Mouse (Mus musculus): ENCODE data around the gene Topaz1.

Gene Topaz1

DNA sequence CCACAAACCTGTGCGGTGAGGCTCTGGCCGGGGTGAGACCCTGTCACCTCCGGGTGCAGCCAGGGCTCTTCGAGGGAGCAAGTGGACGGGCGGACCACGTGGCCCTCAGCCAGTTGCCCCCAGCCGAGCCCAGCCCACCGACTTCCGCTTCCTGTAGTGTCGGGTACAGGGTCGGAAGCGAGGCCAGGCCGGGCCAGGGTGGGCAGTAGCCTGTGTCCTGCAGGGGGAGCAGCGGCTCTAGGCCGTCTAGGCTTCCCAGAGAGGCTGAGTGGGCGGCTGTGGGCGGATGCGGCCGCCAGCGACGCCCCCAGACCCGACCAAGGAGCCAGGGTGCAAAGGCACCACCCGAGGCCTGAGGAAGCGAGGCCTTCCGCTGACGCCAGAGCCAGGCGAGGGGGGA is at the start of gene Topaz1:
Topaz1 (plus strand) TSS at position 287 of the 400 bp plus-strand sequence.
- no peak for DNase-seq (ENCODE audit: low spot score)

DNA sequence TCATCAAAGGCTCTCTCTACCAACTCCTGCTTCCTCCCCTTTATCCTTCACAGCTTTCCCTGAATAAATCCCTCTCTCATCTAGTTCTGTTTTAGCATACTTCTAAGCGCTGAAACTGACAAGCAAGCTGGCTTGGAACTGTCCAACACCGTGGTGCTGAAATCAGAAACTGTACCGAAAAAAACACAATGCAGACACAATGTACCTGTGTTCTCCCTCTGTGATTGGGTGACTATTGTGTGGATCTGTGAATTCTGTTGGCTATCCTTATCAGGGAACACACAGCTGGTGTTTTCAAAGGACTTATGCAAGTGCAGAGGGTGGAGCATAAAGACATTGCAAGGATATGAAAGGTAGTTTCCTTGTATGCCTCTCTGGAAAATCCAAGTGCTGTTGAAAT is 45.3 kb upstream of the Topaz1 start:
- DNase-seq (ENCODE audit: low spot score), result peak; percentile 8

DNA sequence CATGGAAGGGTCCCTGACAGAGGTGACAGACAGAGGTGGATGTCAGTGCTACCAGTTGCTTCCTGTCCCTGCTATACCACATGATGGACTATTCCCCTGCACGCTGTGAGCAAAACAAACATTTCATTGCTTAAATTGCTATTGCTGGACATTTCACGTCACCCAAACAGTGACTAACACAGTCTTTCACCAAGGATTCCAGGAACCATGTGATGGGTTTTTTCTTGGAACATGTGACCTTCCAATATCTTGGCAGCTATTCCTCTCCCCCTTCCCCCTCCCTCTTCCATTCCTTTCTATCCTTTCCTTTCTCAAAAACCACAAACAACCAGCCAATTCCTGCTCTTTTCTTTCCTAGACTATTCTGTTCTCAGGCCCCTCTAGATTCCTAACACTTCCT is 33.3 kb upstream of the Topaz1 start:
- DNase-seq (ENCODE audit: low spot score), result no peak

DNA sequence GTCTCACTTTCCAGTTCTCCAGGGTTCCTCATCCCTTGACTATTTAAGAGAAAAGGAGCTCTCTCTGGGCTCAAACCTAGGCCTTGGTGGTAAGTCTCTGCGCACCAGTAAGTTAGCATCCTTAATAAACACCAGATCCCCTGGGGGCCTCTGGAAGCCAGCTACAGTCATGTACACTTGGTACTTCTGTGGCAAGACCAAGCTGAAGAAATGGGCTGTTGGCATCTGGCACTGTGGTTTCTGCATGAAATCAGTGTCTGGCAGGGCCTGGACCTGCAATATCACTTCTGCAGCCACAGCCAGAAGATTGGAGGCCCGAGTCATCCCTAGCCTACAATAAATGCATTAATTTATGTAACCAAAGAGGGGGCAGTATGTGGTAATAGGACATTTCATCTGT is 32.1 kb upstream of the Topaz1 start:
- no peak for DNase-seq (ENCODE audit: low spot score)

DNA sequence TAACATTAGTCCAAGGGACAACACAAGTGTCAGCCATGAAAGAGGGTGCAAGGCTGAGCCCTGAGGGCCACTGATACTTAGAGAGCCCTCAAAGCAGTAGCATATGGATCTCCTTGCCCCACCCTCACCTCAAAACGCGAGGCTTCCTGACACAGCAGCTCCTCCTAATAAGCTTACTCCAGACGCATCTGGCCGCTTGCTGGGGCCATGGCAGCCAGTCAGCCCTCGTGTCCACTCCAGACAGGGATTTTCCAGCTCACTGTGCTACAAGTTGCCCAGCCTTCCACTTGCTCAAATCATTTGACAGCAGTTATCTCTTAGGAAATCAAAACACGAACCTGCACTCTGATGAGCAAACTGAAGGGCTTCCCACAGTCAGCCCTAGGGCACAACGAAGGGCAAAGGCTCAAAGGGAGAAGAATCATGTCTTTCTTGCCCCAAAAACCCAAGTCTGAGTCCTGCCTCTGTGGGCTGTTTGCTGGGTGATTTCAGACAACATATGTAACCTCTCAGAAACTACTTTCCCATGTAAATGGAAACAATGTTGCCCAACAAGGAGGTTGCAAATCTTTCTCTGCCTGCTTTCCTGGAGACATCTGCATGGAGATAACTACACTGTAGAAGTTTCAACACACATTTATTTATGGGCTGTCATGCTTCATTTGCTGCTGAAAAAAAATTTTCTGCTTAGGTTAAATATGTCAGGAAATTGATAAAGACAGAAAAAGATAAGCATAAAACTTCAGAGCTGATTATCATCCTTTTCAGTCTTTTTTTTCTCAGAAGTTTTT is 30.8 kb upstream of the Topaz1 start:
- no peak for DNase-seq (ENCODE audit: low spot score)

DNA sequence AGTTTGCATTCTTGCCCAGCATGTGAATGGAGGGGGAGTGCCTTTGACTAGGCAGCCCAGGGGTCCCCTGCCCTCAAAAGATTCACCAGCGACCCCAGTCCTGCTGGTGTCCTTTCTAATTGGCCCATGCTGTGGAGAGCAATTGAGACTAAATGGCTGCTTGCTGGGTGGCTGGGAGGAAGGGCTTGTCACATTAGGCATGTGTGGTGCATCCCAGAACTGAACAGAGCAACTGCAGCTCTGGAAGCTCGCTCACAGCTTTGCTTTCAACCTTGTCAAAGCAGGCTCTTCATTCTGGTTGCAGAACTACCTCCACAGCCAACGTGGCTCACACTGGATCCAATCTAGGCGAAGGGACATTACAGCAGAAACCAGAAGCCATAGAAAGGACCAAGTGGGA is 24.9 kb upstream of the Topaz1 start:
- no peak for DNase-seq (ENCODE audit: low spot score)

DNA sequence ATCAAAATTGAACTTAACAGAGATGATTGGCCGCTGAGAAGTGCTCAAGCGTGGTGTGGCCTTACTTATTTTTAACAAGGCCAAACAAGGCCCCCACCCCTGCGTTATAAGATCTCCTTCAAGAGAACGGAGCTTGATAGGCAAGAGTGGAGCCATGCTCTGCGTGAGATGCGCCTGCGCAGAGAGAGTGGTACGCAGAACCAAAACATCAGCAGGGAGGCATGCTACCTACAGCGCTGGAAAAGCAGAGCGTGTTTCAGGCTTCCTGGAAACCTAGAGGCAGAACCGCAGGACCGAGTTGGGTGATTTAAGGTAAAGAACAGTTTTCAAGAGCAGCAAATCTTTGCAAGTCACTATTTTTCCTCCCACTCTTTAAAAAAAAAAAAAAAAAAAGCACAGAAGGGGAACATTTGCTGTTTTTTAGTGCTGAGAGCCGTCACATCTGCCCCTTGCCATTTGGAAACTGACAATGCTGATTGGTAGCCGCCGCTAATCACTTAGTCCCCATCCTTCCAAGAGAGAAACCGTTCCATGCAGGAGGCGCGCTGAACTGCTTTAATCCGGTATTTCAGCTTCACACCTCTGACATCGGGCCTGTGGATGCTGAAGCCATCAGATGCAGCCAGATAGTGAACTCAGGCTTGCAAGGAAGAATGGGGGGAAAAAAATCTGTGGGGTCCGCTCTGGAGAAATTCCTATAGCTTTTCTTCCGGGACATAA is 21.9 kb upstream of the Topaz1 start:
- DNase-seq (ENCODE audit: low spot score), result no peak

DNA sequence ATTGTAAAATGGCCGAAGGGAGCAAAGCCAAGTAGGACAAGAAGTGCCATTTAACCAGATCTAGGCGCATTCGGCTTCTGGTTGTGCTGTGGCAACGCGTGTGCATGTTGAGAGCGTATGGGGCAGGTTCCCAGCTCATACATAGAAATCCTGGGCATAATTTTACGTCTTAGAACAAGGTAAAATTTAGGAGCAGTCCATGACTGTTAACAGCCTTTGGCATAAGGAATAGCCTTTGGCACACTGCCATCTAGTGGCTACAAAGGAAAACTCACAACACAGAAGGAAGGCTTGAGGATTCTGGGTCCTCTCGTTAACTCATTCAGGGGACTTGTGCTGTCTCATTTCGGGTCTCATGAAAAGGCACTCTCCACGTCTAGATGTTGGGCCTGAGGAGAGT is 17.6 kb upstream of the Topaz1 start:
- DNase-seq (ENCODE audit: low spot score), result peak; percentile 21

DNA sequence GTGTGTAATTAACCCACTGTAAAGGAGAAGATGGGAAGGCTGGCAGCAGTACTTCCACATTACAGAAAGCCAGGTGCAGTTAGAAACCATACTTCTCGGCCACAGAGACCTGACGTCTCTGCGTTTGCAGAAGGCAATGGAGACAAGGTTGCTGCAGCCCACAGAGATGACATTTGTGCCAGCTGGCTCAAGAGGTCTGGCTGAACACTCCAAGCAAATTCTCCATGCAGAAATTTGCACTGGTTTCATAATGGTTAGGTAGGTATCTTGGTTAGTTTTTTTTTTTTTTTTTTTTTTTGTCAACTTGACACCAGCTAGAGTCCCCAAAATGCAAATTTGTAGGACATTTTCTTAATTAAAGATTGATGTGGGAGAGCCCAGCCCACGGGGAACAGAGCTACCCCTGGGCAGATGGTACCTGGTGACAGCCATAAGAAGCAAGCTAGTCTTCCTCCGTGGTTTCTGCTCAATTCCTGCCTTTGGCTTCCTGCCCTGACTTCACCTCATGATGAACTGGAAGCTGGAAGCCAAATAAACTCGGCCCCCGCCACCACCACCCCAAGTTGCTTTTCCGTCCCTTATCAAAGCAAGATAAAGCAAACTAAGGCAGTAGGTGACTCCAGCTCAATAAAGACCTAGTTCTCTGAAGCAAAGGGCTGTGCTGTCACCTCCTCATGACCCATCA is 14.9 kb upstream of the Topaz1 start:
- DNase-seq (ENCODE audit: low spot score), result no peak

DNA sequence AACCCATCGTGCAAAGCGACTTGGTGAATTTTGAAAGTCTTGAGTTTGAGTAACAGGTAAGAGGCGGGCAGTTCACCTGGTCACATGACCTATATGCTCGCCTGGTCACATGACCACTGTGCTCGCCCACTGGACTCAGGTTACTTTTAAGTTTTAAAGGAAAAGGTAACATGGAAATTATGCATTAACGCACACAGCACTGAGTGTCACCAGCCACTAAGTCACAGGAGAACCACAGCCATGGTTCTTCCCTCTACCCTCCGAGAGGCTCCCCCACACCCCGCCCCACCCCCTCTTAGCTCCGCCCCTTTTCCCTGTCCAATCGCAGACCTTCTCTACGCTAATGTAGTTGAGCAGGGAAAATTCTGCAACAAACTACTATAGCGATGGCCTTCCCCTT is 13.9 kb upstream of the Topaz1 start:
- DNase-seq (ENCODE audit: low spot score), result no peak

DNA sequence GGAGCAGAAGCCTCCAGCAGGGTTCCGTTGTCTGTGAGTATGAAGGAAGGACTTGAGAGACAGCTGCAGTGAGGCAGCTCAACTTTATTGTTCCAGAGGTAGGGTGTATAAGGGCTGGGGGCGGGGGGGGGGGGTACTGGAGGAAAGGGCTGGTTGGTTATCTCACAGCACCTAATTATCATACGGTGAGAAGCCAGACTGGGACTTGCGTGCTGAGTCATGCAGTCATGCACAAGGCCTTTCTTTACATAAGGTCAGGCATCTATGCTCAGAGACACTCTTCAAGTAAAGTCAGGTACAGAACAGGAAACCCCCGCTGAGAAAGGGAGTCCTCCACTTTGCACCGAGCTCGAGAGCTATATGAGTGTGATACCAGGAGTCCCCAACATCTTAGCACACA is 12.2 kb upstream of the Topaz1 start:
- DNase-seq (ENCODE audit: low spot score), result no peak

DNA sequence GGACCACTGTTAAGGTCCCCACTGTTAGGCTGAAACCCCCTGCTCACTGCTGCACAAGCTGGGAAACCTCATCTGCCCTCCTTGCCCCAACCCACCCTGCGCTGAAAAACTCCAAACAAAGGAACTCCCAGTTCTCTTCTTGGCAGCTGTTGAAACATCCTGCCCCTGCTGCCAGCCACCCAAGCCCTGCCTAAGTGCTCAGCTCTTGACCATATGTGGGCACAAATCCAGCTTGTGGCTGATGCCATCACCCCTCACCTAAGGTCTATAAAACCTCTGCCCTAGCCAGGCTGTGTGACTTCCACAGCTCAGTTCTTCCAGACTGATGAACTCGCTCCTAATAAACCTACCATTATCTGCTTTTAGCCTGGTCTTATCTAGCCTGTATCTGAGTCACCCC is 11.1 kb upstream of the Topaz1 start:
- DNase-seq (ENCODE audit: low spot score), result no peak

DNA sequence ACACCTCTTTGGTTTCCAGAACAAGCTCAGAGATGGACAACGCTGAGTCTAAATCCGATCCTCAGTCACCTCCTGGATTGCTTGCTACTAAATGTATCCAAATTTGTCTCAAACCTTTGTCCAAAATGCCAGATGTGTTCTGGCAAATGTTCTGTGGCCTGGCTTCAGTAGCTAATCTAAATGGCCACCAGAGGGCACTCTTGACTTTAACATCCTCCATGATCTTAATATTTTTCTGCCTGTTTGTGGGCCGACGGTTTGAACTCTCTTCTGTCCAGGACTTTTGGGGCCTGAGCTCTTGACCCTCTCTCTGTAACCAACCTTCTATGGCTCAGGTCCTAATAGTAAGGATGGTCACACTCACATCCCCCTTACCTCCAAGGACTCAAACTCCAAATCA is 10.4 kb upstream of the Topaz1 start:
- peak; percentile 42 for DNase-seq (ENCODE audit: low spot score)

DNA sequence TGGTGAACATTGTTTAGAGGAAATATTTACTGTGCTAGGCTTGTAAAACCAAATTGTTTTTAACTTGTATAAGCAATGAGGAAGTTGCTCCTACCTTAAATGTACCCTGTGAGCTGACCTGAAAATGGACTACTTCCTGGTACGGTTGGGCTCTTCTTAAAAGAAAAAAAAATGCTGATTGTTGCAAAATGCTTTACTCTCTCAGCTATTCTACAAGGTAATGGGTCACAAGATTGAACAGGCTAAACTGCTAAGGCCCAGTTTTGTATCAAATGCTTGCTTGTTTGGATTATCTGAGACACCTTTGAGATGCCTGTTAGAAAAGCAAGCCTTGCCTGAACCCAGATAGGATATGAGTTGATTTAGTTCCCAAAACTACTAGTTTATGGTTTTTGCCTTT is 1.3 kb upstream of the Topaz1 start:
- no peak for DNase-seq (ENCODE audit: low spot score)

DNA sequence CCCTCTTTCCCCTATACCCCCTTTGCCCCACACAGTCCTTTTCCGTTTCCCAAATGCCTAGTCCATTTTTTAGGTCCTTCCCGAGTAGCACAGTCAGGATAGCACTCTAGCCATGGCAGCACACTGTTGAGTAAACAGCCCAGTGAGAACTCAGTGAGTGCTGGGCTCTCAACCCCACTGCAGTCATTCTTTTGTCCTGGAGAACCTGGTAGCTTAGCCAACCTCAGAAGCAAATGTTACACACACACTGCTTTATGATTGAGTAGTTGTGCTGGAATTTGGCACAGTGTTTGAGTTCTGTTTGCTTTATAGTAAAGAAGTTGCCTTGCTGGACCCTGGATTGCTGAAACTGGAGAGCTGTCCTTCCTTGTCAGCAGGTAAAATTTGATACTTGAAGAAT is 10.5 kb downstream of the Topaz1 start:
- no peak for DNase-seq (ENCODE audit: low spot score)

DNA sequence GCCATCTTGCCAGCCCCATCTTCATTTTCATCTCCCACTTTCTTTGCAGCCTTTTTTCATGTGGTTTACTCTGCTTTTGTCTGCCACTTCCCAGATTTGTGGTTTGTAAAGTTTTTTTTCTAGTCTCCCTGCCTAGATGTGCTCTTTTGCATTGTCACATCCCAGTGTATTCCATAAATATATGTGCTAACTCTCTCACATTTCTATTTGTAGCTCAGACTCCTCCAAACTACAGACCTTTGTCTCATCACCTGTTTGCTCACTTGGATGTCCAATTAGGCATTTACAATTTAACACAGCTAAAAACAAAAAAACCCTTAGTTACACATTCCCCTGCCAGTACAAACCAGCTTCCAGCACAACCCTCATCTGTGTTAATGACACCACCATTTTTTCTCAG is 13.0 kb downstream of the Topaz1 start:
- no peak for DNase-seq (ENCODE audit: low spot score)

DNA sequence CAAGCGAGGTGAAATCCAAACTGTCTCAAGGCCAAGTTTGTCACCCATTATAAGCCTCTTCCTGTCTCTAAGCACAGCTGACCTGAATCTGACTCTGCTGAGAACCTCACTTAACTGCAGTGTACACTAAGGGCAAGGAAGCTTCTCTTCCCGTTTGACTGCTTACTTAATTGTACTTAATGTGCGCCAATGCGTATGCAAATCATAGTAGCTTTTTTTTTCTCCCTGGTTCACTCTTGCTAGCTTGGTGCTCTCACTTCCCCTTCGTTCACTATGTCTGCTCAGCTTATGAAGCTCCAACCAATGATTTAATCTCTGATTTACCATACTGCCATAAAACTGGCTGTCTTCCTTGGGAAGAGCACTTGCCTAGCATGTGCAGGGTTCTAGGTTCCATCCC is 38.1 kb downstream of the Topaz1 start:
- DNase-seq (ENCODE audit: low spot score), result no peak

DNA sequence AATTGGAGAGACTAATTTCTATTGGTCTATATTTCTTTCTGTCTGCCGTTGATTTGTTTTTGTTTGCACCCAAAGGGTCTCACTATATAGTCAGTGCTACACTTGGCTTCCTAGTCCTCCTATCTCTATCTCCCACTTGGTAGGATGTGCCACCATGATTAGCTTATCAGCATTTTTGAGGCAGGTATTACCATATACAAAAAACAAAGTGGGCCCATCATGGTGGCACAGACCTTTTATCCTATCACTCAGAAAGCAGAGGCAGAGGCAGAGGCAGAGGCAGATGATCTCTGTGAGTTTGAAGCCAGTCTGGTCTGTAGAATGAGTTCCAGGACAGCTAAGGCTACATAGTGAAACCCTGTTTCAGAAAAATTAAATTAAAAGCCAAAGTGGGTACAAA is 39.4 kb downstream of the Topaz1 start:
- DNase-seq (ENCODE audit: low spot score), result no peak

DNA sequence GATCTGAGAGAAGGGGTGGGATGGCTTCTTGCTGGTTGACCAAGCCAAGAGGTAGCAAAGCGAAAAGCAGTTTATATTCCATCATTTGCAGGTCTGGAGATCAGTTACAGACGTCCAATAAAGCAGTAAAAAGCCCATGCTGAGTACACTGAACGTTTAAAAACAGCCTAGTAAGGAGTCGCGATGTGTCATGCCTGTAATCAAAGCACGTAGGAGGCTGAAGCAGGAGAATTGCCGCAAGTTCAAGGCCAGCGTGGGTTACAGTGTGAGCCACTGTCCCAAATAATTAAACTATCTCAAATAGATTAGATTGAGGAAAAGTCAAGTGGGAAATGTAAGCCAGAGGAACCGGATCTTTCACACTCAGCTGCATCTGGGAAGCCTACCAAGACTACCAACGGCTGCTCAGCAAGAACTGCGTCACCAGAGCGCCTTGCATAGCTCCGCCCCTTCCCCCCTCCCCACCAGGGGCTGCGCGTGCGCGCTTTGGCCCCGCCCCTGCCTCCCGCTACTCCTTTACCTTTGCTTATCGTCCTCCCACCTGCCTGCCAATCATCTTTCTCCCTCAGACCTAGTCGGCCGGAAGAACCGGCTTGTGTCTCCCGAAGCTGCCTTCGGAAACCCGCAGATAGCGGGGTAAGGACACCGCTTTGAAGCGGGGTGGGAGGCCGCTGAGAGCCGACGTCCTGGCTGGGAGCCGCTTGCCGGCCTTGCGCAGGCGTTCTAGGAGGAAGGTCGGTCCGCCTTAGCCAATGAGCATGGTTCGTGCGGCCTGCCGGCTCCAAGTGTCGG is 58.1 kb downstream of the Topaz1 start, which contains the start of gene Tcaim:
Tcaim (plus strand) TSS at position 487 of the 792 bp plus-strand sequence.
- peak; percentile 87 for DNase-seq (ENCODE audit: low spot score)

DNA sequence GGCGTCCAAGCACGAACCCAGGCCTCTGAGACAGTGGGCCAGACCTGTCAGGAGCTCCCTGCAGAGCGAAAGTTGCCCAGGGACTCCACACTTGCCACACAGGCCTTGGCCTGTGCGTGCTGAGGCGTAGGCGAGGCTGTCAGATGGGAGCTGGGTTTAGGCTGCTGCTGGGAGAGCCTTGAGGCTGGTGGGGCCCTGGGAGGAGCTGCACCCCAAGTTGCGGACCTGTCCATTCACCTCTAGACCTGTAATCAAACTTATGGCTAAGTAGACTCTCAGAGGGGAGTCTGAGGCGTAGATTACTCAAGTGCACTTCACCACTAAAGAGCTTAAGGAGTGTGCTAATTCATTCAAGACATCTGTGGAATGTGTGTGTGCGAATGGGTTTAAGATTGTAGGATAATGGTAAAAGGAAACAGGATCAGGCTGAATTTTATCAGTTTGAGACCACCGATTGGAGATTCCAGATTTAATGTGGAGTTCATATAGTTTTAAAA is 58.7 kb downstream of the Topaz1 start:
- DNase-seq (ENCODE audit: low spot score), result no peak

DNA sequence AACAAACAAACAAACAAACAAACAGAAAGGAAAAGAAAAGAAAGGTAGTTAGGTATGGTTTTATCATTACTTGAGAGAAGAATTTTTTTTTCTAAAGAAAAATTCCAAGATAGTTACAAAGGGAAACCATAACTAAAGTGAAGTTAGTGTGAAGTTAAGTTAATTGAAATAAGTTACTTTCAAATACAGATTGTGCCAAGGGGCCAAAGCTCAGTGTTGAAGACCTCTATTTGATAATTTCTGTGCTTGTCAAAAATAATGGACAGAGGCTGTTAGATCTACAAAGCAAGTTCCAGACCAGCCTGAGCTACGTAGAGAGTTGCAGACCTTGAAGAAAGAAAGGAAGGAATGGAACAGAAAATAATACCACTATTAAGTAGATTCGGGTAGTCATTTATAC is 60.0 kb downstream of the Topaz1 start:
- DNase-seq (ENCODE audit: low spot score), result no peak

DNA sequence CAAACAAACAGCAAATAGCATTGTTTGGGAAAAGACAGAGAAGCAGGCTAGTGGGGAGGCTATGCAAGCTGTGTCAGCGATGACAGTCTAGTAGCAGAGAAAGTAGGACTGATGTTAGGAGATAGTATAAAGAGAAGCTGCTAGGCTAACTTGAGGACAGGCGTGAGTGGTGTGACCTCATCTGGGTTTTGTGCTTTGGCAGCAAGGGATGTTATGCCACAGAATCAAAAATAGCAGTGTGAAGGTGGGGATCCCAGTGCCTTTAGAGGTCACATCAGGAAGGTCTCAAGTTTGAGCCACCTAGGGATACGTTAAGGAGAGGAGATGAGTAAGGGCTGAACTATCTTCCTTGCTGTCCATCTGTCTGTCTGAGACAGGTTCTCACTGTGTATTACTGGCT is 63.1 kb downstream of the Topaz1 start:
- no peak for DNase-seq (ENCODE audit: low spot score)

Measured in urinary bladder, postnatal 25 days (tissue).